Mouse (Mus musculus) adipocyte (in vitro differentiated cells): ENCODE measurements around the gene Fmnl2.
A peak's percentile ranks its signal among the peaks of the same experiment; 100 is the strongest.

Source experiments
- DNase-seq: peaks from one replicate; pipeline ENCODE4 v3.0.0-alpha.2; 2016; ENCODE audit warnings: low spot score

Gene Fmnl2

DNA sequence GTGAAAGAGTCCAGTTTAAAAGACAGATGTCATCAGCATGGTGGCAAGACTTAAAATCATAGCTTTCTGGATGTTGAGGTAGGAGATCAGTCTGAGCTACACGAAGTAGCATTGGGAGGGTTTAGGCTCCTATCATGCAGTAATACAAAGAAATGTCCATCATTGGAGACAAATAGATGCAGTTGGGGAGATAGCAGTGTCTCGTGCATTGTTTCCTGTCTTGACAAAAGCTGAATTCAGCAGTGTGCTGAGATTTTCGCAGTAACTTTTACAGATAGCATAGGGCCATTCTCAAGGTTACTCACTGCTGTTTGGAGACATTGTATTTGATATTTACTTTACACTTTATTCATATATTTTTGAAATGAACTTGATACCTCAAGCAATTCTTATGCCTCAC lies 128.7 kb downstream of the Fmnl2 start:
- no peak for DNase-seq

GRCm38 (mm10) chr2:52987035-52987434 lies 129.4 kb downstream of the Fmnl2 start:
- DNase-seq, result no peak

- DNase-seq, result no peak
Measured at GRCm38 (mm10) chr2:52987637-52988295, 130.1 kb downstream of the Fmnl2 start.

- no peak for DNase-seq
Measured at GRCm38 (mm10) chr2:52989316-52989715, 131.7 kb downstream of the Fmnl2 start.

- no peak for DNase-seq
Measured at GRCm38 (mm10) chr2:52990874-52991687, 133.4 kb downstream of the Fmnl2 start.

DNA sequence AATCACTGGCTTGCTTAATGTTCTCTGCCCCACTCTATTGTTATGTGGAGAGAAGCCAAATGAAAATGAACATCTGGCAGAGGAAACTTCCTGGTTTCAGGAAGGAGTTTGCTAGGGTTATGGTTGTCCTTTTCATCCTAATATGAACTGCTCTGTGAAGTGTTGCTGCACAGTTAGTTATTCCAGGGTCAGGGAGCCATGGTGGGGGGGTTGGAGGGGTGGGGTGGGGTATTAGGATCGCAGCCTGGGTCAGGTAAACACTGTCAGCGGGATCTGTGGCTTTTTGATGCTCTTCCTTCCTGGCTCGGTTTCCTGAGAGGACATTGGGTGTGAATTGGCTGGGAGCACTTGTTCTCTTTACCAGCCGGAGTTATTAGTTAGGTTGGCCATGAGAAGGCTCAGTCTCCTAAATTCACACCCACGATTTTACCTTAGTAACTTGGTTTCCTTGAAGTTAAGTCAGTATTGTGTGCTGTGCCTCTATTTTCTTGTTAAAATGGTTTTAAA lies 134.1 kb downstream of the Fmnl2 start:
- peak; percentile 33 for DNase-seq

- no peak for DNase-seq
Measured at GRCm38 (mm10) chr2:52993241-52993640, 135.6 kb downstream of the Fmnl2 start.

DNA sequence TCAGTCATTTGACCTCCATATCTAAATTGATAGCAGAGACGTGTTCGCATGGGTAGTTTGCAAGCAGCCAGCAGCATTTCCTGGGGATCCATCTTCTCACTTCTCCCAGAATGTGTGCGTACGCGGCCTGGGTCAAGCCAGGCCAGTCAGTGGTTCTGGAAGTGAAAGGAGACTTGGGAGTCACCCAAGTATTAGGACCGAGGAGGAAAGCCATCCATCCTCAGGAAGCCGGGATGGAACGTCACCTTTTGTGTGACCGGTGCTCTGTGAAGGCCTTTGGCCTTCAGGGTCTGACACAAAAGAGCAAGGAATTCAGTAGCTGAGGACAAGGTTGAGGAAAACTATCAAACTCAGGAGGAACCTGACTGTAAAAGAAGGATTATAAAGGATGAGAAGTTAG lies 136.9 kb downstream of the Fmnl2 start:
- no peak for DNase-seq

GRCm38 (mm10) chr2:52997955-52998750 lies 140.5 kb downstream of the Fmnl2 start:
- DNase-seq, result peak; percentile 22

GRCm38 (mm10) chr2:52999524-52999969 lies 141.9 kb downstream of the Fmnl2 start:
- DNase-seq, result peak; percentile 92

GRCm38 (mm10) chr2:53000446-53000845 lies 142.8 kb downstream of the Fmnl2 start:
- peak; percentile 16 for DNase-seq

DNA sequence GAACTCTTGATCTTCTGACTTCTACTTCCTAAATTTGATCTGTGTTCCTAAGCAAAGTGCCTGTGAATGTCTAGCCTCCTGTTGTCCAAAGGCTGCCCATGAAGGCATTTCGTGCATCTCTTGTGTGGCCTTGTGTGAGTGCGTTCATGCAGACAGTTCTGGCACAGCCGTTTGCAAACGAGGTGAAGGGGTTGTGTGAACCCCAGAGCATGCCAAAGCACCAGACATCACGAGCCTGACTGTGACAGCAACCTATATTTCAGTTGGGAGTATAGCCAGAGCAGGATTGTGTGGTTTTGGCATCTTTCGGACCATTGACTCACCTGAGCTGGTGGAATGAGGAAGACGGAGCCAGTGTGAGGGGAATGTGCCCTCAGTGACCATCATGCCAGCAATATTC lies 148.5 kb downstream of the Fmnl2 start:
- no peak for DNase-seq

DNA sequence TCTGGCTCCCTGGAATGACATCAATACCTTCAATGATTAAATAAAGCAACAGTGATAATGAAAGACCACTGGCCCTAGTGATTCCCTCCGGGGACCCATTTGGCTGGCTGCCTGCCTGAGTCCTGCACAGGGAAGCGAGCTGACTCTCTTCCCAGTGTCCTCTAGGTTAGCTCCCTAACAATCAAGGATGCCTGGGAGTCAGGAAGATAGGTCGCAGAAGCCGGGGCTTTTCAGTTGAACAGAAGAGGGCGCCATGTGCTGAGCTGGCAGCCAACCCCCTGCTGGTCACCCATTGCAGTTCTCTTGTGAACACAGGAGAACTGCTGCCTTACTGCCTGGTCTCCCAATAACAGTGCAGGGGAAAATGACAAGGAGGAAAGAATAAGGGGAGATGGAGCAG lies 149.5 kb downstream of the Fmnl2 start:
- DNase-seq, result peak; percentile 64

GRCm38 (mm10) chr2:53013051-53013450 lies 155.4 kb downstream of the Fmnl2 start:
- DNase-seq, result peak; percentile 34

GRCm38 (mm10) chr2:53014451-53014850 lies 156.8 kb downstream of the Fmnl2 start:
- DNase-seq, result no peak

DNA sequence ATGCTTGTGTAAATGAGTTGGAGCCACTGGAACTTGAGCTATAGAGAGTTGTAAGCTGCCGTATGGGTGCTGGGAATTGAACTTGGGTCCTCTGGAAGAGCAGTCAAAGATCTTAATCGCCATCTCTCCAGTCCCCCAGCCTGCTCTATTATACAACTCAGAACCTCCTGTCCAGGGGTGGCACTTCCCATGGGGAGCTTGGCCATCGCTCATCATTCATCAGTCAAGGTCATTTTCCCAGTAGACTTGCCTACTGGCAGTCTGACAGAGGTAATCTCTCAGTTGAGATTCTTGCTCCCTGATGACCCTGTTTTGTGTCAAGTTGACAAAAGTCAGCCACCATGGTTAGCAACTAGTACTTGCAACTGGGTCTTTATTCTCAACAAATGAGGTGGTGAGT lies 165.3 kb downstream of the Fmnl2 start:
- no peak for DNase-seq

DNA sequence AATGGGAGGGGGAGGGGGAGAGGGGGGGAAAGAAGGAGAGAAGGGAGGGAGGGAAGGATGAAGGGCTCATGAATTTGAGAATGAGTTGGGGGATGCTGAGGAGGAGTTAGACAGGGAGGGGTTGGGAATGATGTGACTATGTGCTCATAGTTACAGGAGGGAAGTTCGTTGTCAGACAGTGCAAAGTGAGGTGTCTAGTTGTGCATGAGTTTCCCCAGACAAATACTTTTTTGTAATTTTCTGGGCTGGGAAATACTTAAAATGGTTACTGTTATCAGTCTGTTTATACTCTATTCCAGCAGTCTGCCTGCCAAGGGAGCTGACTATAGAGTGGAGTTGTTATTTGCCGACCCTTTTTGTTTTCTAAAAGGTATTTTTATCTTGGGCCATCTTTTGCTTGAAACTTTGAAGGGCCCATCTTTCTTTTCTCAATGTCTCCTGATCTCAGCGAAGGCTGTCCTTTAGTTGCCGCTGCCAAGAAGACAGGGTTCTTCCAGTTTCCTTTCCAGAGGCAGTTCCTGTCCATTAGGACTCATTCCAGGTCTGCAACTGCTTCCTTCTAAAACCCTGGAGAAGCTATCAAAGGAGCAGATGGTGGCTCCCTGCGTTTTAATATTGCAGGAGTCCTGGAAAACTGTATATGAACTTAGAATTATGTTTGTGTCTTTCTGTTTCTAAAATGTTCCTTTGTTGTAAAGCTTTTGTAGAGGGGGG lies 168.6 kb downstream of the Fmnl2 start:
- peak; percentile 14 for DNase-seq

- DNase-seq, result no peak
Measured at GRCm38 (mm10) chr2:53028868-53029267, 171.2 kb downstream of the Fmnl2 start.

DNA sequence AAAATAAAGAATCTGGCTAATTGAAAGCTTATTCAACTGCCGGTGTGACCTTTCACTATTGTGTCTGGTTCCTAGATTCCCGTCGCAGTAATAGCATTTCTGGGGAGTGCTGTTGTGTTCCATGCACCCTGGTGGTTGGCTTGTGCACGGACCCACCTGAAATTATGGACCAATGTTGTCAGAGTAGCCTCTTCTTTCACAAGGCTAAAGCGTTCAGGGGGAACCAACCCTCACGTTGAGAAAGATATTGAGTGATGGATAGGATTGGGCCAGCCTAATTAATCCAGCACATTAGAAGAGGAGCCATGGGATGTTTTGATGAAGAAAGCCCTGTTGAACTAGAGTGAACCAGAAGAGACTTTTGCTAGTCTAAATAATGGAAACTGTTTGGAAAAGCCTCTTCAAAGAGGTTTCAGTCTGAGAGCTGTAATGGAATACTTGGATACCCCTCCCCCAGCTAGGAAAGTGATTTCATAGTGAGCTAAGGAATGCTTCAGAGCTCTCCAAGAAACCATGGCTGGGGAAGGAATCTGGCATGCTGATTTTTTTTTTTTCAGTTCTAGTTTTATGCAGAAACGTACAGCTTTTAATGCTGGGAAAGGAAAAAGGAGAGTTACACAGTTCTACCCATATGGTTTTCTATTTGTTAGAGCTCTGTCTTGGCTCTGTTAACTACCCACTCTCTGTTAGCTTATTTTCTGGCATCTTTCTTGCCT lies 172.2 kb downstream of the Fmnl2 start:
- DNase-seq, result peak; percentile 81

DNA sequence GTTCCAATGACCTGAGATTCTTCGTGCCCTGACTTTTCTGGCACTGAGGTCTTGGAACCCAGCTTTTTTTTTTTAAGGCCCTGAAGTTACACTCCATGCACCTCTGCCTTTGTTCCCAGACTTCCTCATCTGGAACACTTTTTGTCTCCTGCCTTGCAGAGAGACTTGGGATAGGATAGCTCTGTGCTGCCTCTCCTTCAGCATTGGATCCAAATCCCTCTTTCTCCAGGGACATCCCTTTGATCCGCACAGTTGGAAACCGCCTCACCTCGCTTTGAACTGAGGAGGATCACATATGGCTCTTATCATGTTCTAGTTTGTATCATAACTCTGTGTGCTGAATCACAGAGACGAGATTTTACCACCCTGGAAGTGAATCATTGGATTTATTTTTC lies 172.8 kb downstream of the Fmnl2 start:
- DNase-seq, result no peak

DNA sequence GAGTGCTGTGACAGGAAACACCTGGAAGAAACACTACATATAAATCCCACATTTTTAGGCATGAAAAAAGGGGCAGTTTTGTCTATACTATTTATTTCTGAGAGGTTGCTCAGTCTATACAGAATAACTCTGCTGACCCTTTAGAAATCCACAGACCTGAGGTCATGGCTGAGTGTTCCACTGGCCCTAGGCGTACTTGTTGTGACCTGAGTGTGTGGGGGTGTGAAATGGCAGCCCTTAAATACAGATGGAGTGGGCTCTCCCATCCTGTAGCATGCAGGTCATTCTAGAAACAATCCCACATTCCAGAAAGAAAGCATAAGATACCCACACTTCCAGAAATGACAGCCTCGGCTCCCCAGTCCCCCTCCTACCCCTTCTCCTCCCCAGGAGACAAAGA lies 180.6 kb downstream of the Fmnl2 start:
- no peak for DNase-seq
